Mouse (Mus musculus) spleen, adult 12 weeks (tissue): ENCODE results near the gene Slc35e3.
"Not testable (repeated sequence)": the region's sequence is repeated elsewhere in the genome, so short reads cannot be mapped to it uniquely, and the experiment has no call there.

Experiments
- DNase-seq: peaks from one replicate; pipeline ENCODE4 v3.0.0; 2022; ENCODE audit warnings: low spot score

Gene Slc35e3

GRCm38 (mm10) chr10:117749787-117750343 lies 3.7 kb upstream of the Slc35e3 start:
- no peak for DNase-seq

GRCm38 (mm10) chr10:117749050-117749686 lies 3.0 kb upstream of the Slc35e3 start:
- no peak for DNase-seq

- no peak for DNase-seq
Measured at GRCm38 (mm10) chr10:117748276-117749049, 2.3 kb upstream of the Slc35e3 start.

- DNase-seq: no peak
Measured at GRCm38 (mm10) chr10:117747711-117748110, 1.5 kb upstream of the Slc35e3 start.

- not testable (repeated sequence) for DNase-seq
Measured at GRCm38 (mm10) chr10:117745570-117746296, 432 bp downstream of the Slc35e3 start.

GRCm38 (mm10) chr10:117743917-117744316 lies 2.2 kb downstream of the Slc35e3 start:
- no peak for DNase-seq

- DNase-seq: no peak
Measured at GRCm38 (mm10) chr10:117743182-117743581, 3.0 kb downstream of the Slc35e3 start.

GRCm38 (mm10) chr10:117742618-117743017 lies 3.5 kb downstream of the Slc35e3 start:
- DNase-seq: no peak

- no peak for DNase-seq
Measured at GRCm38 (mm10) chr10:117741698-117742475, 4.3 kb downstream of the Slc35e3 start.

GRCm38 (mm10) chr10:117740921-117741320 lies 5.2 kb downstream of the Slc35e3 start:
- no peak for DNase-seq

- DNase-seq: no peak
Measured at GRCm38 (mm10) chr10:117740171-117740570, 6.0 kb downstream of the Slc35e3 start.

- DNase-seq: no peak
Measured at GRCm38 (mm10) chr10:117739648-117739948, 6.6 kb downstream of the Slc35e3 start.

GRCm38 (mm10) chr10:117738928-117739647 lies 7.1 kb downstream of the Slc35e3 start:
- no peak for DNase-seq

- no peak for DNase-seq
Measured at GRCm38 (mm10) chr10:117738140-117738921, 7.8 kb downstream of the Slc35e3 start.

GRCm38 (mm10) chr10:117737498-117737897 lies 8.7 kb downstream of the Slc35e3 start:
- DNase-seq: not testable (repeated sequence)

GRCm38 (mm10) chr10:117737075-117737474 lies 9.1 kb downstream of the Slc35e3 start:
- no peak for DNase-seq

GRCm38 (mm10) chr10:117736573-117736972 lies 9.6 kb downstream of the Slc35e3 start:
- DNase-seq: no peak

- not testable (repeated sequence) for DNase-seq
Measured at GRCm38 (mm10) chr10:117735396-117735795, 10.8 kb downstream of the Slc35e3 start.

GRCm38 (mm10) chr10:117734104-117734852 lies 11.9 kb downstream of the Slc35e3 start:
- DNase-seq: not testable (repeated sequence)

GRCm38 (mm10) chr10:117733626-117734025 lies 12.5 kb downstream of the Slc35e3 start:
- not testable (repeated sequence) for DNase-seq
